Mouse (Mus musculus) stomach, postnatal 0 days (tissue): ENCODE measurements around the gene Lrrk1. TPM values are rescaled to one million over a fixed set of nuclear protein-coding genes. Genes with fewer than 3 reads are reported as not detected.
A peak's percentile ranks its signal among the peaks of the same experiment; 100 is the strongest.

Experiments
- ATAC-seq: fragments of 200-750 bp; cut with Nextera tagmentation; 2 replicates; pipeline ENCODE4 v1.8.0; 2017; ENCODE audit not compliant: low FRiP score, low TSS enrichment
- DNase-seq: peaks from one replicate; pipeline ENCODE4 v3.0.0-alpha.2; 2016; ENCODE audit warnings: low spot score
- H3K27ac ChIP-seq: fragments of 300-500 bp; sonication (generic); replicated peaks from 2 replicates; pipeline ENCODE4 v1.5.1; 2014; ENCODE audit warnings: mild to moderate bottlenecking, control low read depth
- H3K27me3 ChIP-seq: fragments of 300-500 bp; sonication (generic); 2 replicates; pipeline ENCODE4 v1.6.1; 2014; ENCODE audit warnings: low read length; ENCODE audit not compliant: control insufficient read depth, insufficient read depth
- H3K36me3 ChIP-seq: fragments of 300-500 bp; sonication (generic); 2 replicates; pipeline ENCODE4 v1.6.1; 2014; ENCODE audit warnings: low read length, mixed read lengths; ENCODE audit not compliant: control insufficient read depth, insufficient read depth
- H3K4me1 ChIP-seq: fragments of 300-500 bp; sonication (generic); replicated peaks from 2 replicates; pipeline ENCODE4 v1.6.1; 2014; ENCODE audit warnings: antibody characterized with exemption; ENCODE audit not compliant: control insufficient read depth, insufficient read depth
- H3K4me2 ChIP-seq: fragments of 300-500 bp; sonication (generic); replicated peaks from 2 replicates; pipeline ENCODE4 v1.6.1; 2014; ENCODE audit warnings: low read depth, mild to moderate bottlenecking, control low read depth, moderate library complexity
- H3K4me3 ChIP-seq: fragments of 300-500 bp; sonication (generic); 2 replicates; pipeline ENCODE4 v1.5.1; 2014; ENCODE audit warnings: low read depth, low read length, control low read depth
- H3K9ac ChIP-seq: fragments of 300-500 bp; sonication (generic); 2 replicates; pipeline ENCODE4 v1.6.1; 2014; ENCODE audit warnings: mild to moderate bottlenecking, low read length, control low read depth, mixed read lengths
- H3K9me3 ChIP-seq: fragments of 300-500 bp; sonication (generic); 2 replicates; pipeline ENCODE4 v1.6.1; 2016; ENCODE audit warnings: low read length; ENCODE audit not compliant: control insufficient read depth
- CTCF ChIP-seq: IDR thresholded peaks from 2 replicates; pipeline ENCODE4 v1.5.1; 2016; ENCODE audit warnings: antibody characterized with exemption, low read depth, mild to moderate bottlenecking, moderate library complexity
- EP300 ChIP-seq: optimal IDR thresholded peaks from 2 replicates; pipeline ENCODE3; 2016; ENCODE audit warnings: antibody characterized with exemption
- WGBS: fragments of 180-500 bp; shearing (Covaris S2); extraction: QIAGEN DNeasy Blood & Tissue Kit; methylation state at CpG from one replicate; pipeline ENCODE4 v1.1.7; 2014; 5-methylcytosine and 5-hydroxymethylcytosine counted together
- polyA plus RNA-seq: library from polyadenylated mRNA; unstranded; fragments of >200 nt; fragmentation: Nextera tagmentation; extraction: Ambion mirVana; gene quantifications from 2 replicates; pipeline ENCODE4 v1.2.1, GENCODE M21; 2015

The Lrrk1 gene
- polyA plus RNA-seq, 1 experiment from 2014 or later = 9.2 TPM

- no peak overlapping the region for H3K9ac ChIP-seq
- no peak overlapping the region for H3K4me3 ChIP-seq
- no peak for DNase-seq
- no peak for ATAC-seq
- H3K4me2 ChIP-seq = no peak overlapping the region
- H3K36me3 ChIP-seq = peaks cover 3% of the 10 kb centered on the region; the same call in 1 of the 2 replicates
- TF ChIP-seq EP300 (no peak), CTCF (no peak)
- no peak overlapping the region for H3K27ac ChIP-seq
- 0 out of 2 replicates have a peak, but pooled peaks cover 2% of the 10 kb centered on the region for H3K4me1 ChIP-seq
- WGBS = 90% methylated on average over 2 of the region's 2 CpGs
- H3K27me3 ChIP-seq = no peaks in the 10 kb centered on the region
- no peaks in the 10 kb centered on the region for H3K9me3 ChIP-seq
Measured at GRCm38 (mm10) chr7:66307791-66308190, 80.4 kb downstream of the Lrrk1 start.

GRCm38 (mm10) chr7:66305714-66306198 is 82.4 kb downstream of the Lrrk1 start:
- Histone ChIP-seq H3K27me3 (no peaks in the 10 kb centered on the region), H3K4me1 (0 out of 2 replicates have a peak, but pooled peaks cover 2% of the 10 kb centered on the region), H3K9ac (no peak overlapping the region), H3K4me3 (no peak overlapping the region), H3K36me3 (peaks cover 3% of the 10 kb centered on the region; the same call in 1 of the 2 replicates), H3K4me2 (no peak overlapping the region), H3K27ac (no peak overlapping the region), H3K9me3 (no peaks in the 10 kb centered on the region)
- ATAC-seq (no peak), DNase-seq (no peak)
- TF ChIP-seq CTCF (no peak), EP300 (no peak)
- WGBS = 79% methylated on average over 16 of the region's 16 CpGs

GRCm38 (mm10) chr7:66304993-66305713 is 83.0 kb downstream of the Lrrk1 start:
- no peak for DNase-seq

GRCm38 (mm10) chr7:66303922-66304660 is 84.1 kb downstream of the Lrrk1 start:
- H3K9ac ChIP-seq = no peak overlapping the region
- no peak overlapping the region for H3K4me2 ChIP-seq
- no peaks in the 10 kb centered on the region for H3K4me1 ChIP-seq
- TF ChIP-seq CTCF (no peak), EP300 (no peak)
- H3K36me3 ChIP-seq = peaks cover 3% of the 10 kb centered on the region; the same call in 1 of the 2 replicates
- DNase-seq (no peak), ATAC-seq (no peak)
- 90% methylated on average over 14 of the region's 14 CpGs for WGBS
- no peak overlapping the region for H3K27ac ChIP-seq
- no peaks in the 10 kb centered on the region for H3K9me3 ChIP-seq
- no peaks in the 10 kb centered on the region for H3K27me3 ChIP-seq
- H3K4me3 ChIP-seq = no peak overlapping the region

More at GRCm38 (mm10) chr7:66304993-66305713, 83.0 kb downstream of the Lrrk1 start:
- Histone ChIP-seq H3K4me3 (no peak overlapping the region), H3K27me3 (no peaks in the 10 kb centered on the region), H3K9ac (no peak overlapping the region), H3K27ac (no peak overlapping the region), H3K9me3 (no peaks in the 10 kb centered on the region), H3K4me2 (no peak overlapping the region), H3K36me3 (peaks cover 3% of the 10 kb centered on the region; the same call in 1 of the 2 replicates), H3K4me1 (no peaks in the 10 kb centered on the region)
- no peak for TF ChIP-seq EP300
- no peak for TF ChIP-seq CTCF
- no peak for ATAC-seq
- 75% methylated on average over 8 of the region's 8 CpGs for WGBS

GRCm38 (mm10) chr7:66301486-66301885 is 86.7 kb downstream of the Lrrk1 start:
- Histone ChIP-seq H3K27ac (no peak overlapping the region), H3K4me3 (no peak overlapping the region), H3K4me1 (no peaks in the 10 kb centered on the region), H3K9me3 (no peaks in the 10 kb centered on the region), H3K9ac (no peak overlapping the region), H3K4me2 (no peak overlapping the region), H3K27me3 (no peaks in the 10 kb centered on the region), H3K36me3 (peaks cover 7% of the 10 kb centered on the region)
- DNase-seq (no peak), ATAC-seq (no peak)
- TF ChIP-seq EP300 = no peak
- no peak for TF ChIP-seq CTCF
- WGBS = 81% methylated on average over 4 of the region's 4 CpGs

- peak; percentile 87 for DNase-seq
- WGBS = 3% methylated on average over 5 of the region's 5 CpGs
- ATAC-seq = peak; percentile 57; the same call in 1 of the 2 replicates
Measured at GRCm38 (mm10) chr7:66300680-66301079, 87.5 kb downstream of the Lrrk1 start.

More at GRCm38 (mm10) chr7:66300680-66301079, 87.5 kb downstream of the Lrrk1 start:
- Histone ChIP-seq H3K9me3 (no peaks in the 10 kb centered on the region), H3K4me3 (no peak overlapping the region), H3K4me1 (no peaks in the 10 kb centered on the region), H3K27me3 (no peaks in the 10 kb centered on the region), H3K36me3 (peaks cover 9% of the 10 kb centered on the region), H3K9ac (no peak overlapping the region), H3K27ac (no peak overlapping the region), H3K4me2 (no peak overlapping the region)
- TF ChIP-seq EP300 = no peak
- TF ChIP-seq CTCF = peak; percentile 96
